9 mouse cellular contexts compared by ENCODE assay signal in genomic region chr1:93063694-93064093, GRCm38 (mm10). TPM values are rescaled to one million over a fixed set of nuclear protein-coding genes. Genes with fewer than 3 reads are reported as not detected.
A peak's percentile ranks its signal among the peaks of the same experiment; 100 is the strongest.
DNase-seq lines count a peak whose midpoint lies in the region; ATAC-seq lines count a peak whose summit lies in the region.
"Had no signal": no experiment of that assay in that cellular context is flagged by ENCODE, and none has a peak within 500 bp of the region (broad histone marks: within the 10 kb centered on the region; RNA-seq: fewer than 3 reads in every experiment).

No protein-coding gene starts in this region.

- no peak overlapping the region for H3K4me3 ChIP-seq in intestine, embryonic 16.5 days (ENCODE audit: low read length)
- H3K4me3 ChIP-seq in stomach, embryonic 15.5 days (replicated peaks) = no peak overlapping the region
- H3K4me3 ChIP-seq in midbrain, embryonic 13.5 days (replicated peaks) = no peak overlapping the region
- no peak overlapping the region for H3K4me3 ChIP-seq in neural tube, embryonic 15.5 days (replicated peaks)

- WGBS in intestine, embryonic 16.5 days = 45% methylated on average over 5 of the region's 5 CpGs
- WGBS in stomach, embryonic 15.5 days = 52% methylated on average over 5 of the region's 5 CpGs
- WGBS in midbrain, embryonic 13.5 days = 89% methylated on average over 5 of the region's 5 CpGs
- WGBS in neural tube, embryonic 15.5 days = 74% methylated on average over 5 of the region's 5 CpGs

- H3K4me2 ChIP-seq in intestine, embryonic 16.5 days (ENCODE audit: low read depth, low read length) = no peak overlapping the region
- H3K4me2 ChIP-seq in stomach, embryonic 15.5 days = no peak overlapping the region
- H3K4me2 ChIP-seq in midbrain, embryonic 13.5 days (replicated peaks) = no peak overlapping the region
- H3K4me2 ChIP-seq in neural tube, embryonic 15.5 days = no peak overlapping the region

- H3K9ac ChIP-seq in intestine, embryonic 16.5 days (ENCODE audit: low read depth, low read length) = no peak overlapping the region; the same call in 1 of the 2 replicates
- no peak overlapping the region for H3K9ac ChIP-seq in stomach, embryonic 15.5 days
- H3K9ac ChIP-seq in midbrain, embryonic 13.5 days (replicated peaks) = no peak overlapping the region
- H3K9ac ChIP-seq in neural tube, embryonic 15.5 days (replicated peaks) = no peak overlapping the region
- H3K9ac ChIP-seq: liver, embryonic 14.5 days had no signal

- no peaks in the 10 kb centered on the region for H3K36me3 ChIP-seq in intestine, embryonic 16.5 days (ENCODE audit: control insufficient read depth, insufficient read depth, low read length)
- no peaks in the 10 kb centered on the region for H3K36me3 ChIP-seq in stomach, embryonic 15.5 days
- peaks cover 97% of the 10 kb centered on the region for H3K36me3 ChIP-seq in midbrain, embryonic 13.5 days
- H3K36me3 ChIP-seq in neural tube, embryonic 15.5 days = peaks cover 98% of the 10 kb centered on the region

- peak; percentile 24; the same call in 1 of the 2 replicates for ATAC-seq in frontal cortex, adult (ENCODE audit: low TSS enrichment)
- ATAC-seq in intestine, embryonic 16.5 days = peak; percentile 55; the same call in 1 of the 2 replicates
- peak; percentile 14; the same call in 1 of the 2 replicates for ATAC-seq in stomach, embryonic 15.5 days (ENCODE audit: insufficient read depth, low FRiP score, low read depth)
- ATAC-seq in midbrain, embryonic 13.5 days = no peak
- ATAC-seq in neural tube, embryonic 15.5 days (ENCODE audit: low FRiP score) = no peak

- H3K4me1 ChIP-seq in intestine, embryonic 16.5 days (ENCODE audit: control insufficient read depth, insufficient read depth, low read length) = peaks cover 9% of the 10 kb centered on the region; the same call in 1 of the 2 replicates
- no peaks in the 10 kb centered on the region; the same call in 1 of the 2 replicates for H3K4me1 ChIP-seq in stomach, embryonic 15.5 days
- H3K4me1 ChIP-seq in midbrain, embryonic 13.5 days (replicated peaks) = no peaks in the 10 kb centered on the region
- no peaks in the 10 kb centered on the region for H3K4me1 ChIP-seq in neural tube, embryonic 15.5 days

- H3K27ac ChIP-seq in intestine, embryonic 16.5 days (ENCODE audit: low read length) = no peak overlapping the region
- H3K27ac ChIP-seq in stomach, embryonic 15.5 days = no peak overlapping the region
- H3K27ac ChIP-seq in midbrain, embryonic 13.5 days = no peak overlapping the region
- H3K27ac ChIP-seq in neural tube, embryonic 15.5 days (replicated peaks) = no peak overlapping the region
- H3K27ac ChIP-seq: liver, embryonic 14.5 days had no signal

- H3K9me3 ChIP-seq in intestine, embryonic 16.5 days (ENCODE audit: control insufficient read depth, low read length) = no peaks in the 10 kb centered on the region
- H3K9me3 ChIP-seq in stomach, embryonic 15.5 days = no peaks in the 10 kb centered on the region
- no peaks in the 10 kb centered on the region for H3K9me3 ChIP-seq in midbrain, embryonic 13.5 days
- no peaks in the 10 kb centered on the region for H3K9me3 ChIP-seq in neural tube, embryonic 15.5 days (replicated peaks)

- DNase-seq in frontal cortex, postnatal 10 days (ENCODE audit: low spot score in 2 of 2) = no peak
- peak; percentile 46 for DNase-seq in retina, postnatal 1 day
- DNase-seq in retina, embryonic 14.5 days (ENCODE audit: low spot score) = no peak

- no peaks in the 10 kb centered on the region for H3K27me3 ChIP-seq in intestine, embryonic 16.5 days (replicated peaks; ENCODE audit: control insufficient read depth, insufficient read depth, low read length)
- H3K27me3 ChIP-seq in stomach, embryonic 15.5 days (replicated peaks) = no peaks in the 10 kb centered on the region
- no peaks in the 10 kb centered on the region for H3K27me3 ChIP-seq in midbrain, embryonic 13.5 days
- H3K27me3 ChIP-seq in neural tube, embryonic 15.5 days (replicated peaks) = no peaks in the 10 kb centered on the region

RNA-seq across cellular contexts. Expression of gene Kif1a, which starts 38.1 kb away (rescaled TPM):
- polyA plus RNA-seq in intestine, embryonic 16.5 days (2015; fragmentation: Nextera tagmentation; extraction: Ambion mirVana) = 14.0 and 16.0 TPM in 2 replicates
- 15.2 and 18.3 TPM in 2 replicates for polyA plus RNA-seq in stomach, embryonic 15.5 days (2015; fragmentation: Nextera tagmentation; extraction: Ambion mirVana)
- 272 and 327 TPM in 2 replicates for polyA plus RNA-seq in midbrain, embryonic 13.5 days (2015; fragmentation: Nextera tagmentation; extraction: Ambion mirVana)
- 433 and 485 TPM in 2 replicates for polyA plus RNA-seq in neural tube, embryonic 15.5 days (2015; fragmentation: Nextera tagmentation; extraction: Ambion mirVana)

RNA-seq across cellular contexts. Expression of gene Aqp12, which starts 57.6 kb away (rescaled TPM):
- 8.3 and 11.8 TPM in 2 replicates for polyA plus RNA-seq in intestine, embryonic 16.5 days (2015; fragmentation: Nextera tagmentation; extraction: Ambion mirVana)
- 8.5 and 9.6 TPM in 2 replicates for polyA plus RNA-seq in stomach, embryonic 15.5 days (2015; fragmentation: Nextera tagmentation; extraction: Ambion mirVana)
- polyA plus RNA-seq in midbrain, embryonic 13.5 days (2015; fragmentation: Nextera tagmentation; extraction: Ambion mirVana) = not detected in 2 replicates
- polyA plus RNA-seq in neural tube, embryonic 15.5 days (2015; fragmentation: Nextera tagmentation; extraction: Ambion mirVana) = not detected in 2 replicates
- polyA plus RNA-seq: liver, embryonic 14.5 days had no signal

Comparison
In these comparisons a context has a peak if more than half of its experiments do, and no peak if none do; other contexts are left out.
1. ATAC-seq: peak in frontal cortex, adult (single experiment), intestine, embryonic 16.5 days (single experiment) and stomach, embryonic 15.5 days (single experiment); none in midbrain, embryonic 13.5 days (single experiment) and neural tube, embryonic 15.5 days (single experiment).
2. RNA of gene Kif1a, which starts 38.1 kb away (polyA plus RNA-seq): 433 to 485 TPM in neural tube, embryonic 15.5 days and 272 to 327 TPM in midbrain, embryonic 13.5 days; 15.2 to 18.3 TPM in stomach, embryonic 15.5 days and 14.0 to 16.0 TPM in intestine, embryonic 16.5 days; every median in the first group is over 10 times any median in the second.